Mouse (Mus musculus) granulocyte monocyte progenitor cell, adult 5-6 weeks (primary cell): ENCODE measurements around the gene Dhcr7. TPM values are rescaled to one million over a fixed set of nuclear protein-coding genes. Genes with fewer than 3 reads are reported as not detected.

Experiments used
- ATAC-seq: replicated peaks from 2 replicates; pipeline ENCODE4 v1.8.0; 2016; ENCODE audit warnings: mild to moderate bottlenecking, moderate TSS enrichment, inconsistent platforms; ENCODE audit not compliant: poor library complexity, severe bottlenecking
- total RNA-seq, 2 experiments: library from RNA; stranded (forward) in 1 of 2; stranded (reverse) in 1 of 2; fragments of 200-712, 200-1000 nt in 1 of 2; fragments of >200 nt in 1 of 2; fragmentation: Nextera tagmentation in 1 of 2; gene quantifications; 2 replicates each; pipeline ENCODE4 v1.2.3; 2014 to 2017

The Dhcr7 gene
- total RNA-seq (2014; fragmentation: Nextera tagmentation): 16.8 and 34.7 TPM in 2 replicates
- total RNA-seq (2017): 6.9 and 15.8 TPM in 2 replicates

GRCm38 (mm10) chr7:143822375-143823265 is at the start of gene Dhcr7, which contains the start of gene Nadsyn1:
Gene Dhcr7 (plus strand): TSS chr7:143823145.
Gene Nadsyn1 (minus strand): TSS chr7:143822849.
- peak; percentile 93 for ATAC-seq

DNA sequence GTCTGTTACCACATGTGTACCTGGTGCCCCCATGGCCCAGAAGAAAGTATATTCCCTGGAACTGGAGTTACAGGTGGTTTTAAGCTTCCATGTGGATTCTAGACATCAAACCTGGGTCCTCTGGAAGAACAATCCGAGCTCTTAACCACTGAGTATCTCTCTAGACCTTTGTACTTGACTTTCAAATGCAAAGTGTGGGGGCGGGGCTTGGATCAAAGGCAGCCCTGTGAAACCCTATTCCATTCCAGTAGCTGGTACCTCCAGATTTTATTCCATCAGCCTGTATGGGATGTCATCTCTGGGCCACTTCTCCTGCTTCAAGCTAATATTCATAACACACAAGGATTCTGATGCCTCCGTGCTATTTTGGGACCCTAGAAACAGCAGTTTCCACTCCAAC is 46.8 kb upstream of the Dhcr7 start:
- no peak for ATAC-seq

DNA sequence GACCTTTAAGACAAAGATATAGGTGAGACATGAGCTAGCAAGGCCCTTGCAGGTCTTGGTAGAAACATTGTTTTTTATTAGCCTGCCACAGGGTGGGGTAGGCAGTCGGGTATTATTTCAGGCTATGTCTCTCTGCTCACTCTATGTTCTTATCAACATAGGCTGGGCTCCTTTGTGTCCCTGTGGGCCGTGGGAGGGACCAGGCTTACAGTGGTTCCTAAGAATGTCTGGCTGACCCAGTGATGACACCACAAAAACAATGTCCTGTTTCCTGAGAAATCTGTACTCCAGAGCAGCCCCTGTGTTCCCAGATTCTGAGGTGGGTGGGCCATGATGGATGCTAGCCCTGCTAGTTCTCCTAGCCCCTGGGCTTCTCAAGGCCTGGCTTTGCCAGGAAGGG is 45.6 kb upstream of the Dhcr7 start:
- ATAC-seq: no peak

- ATAC-seq: no peak
Measured at GRCm38 (mm10) chr7:143783378-143783995, 39.5 kb upstream of the Dhcr7 start.

GRCm38 (mm10) chr7:143783996-143784829 is 38.7 kb upstream of the Dhcr7 start, which contains the start of gene Mrgpre:
Gene Mrgpre (minus strand): TSS chr7:143784500.
- ATAC-seq: peak; percentile 56

DNA sequence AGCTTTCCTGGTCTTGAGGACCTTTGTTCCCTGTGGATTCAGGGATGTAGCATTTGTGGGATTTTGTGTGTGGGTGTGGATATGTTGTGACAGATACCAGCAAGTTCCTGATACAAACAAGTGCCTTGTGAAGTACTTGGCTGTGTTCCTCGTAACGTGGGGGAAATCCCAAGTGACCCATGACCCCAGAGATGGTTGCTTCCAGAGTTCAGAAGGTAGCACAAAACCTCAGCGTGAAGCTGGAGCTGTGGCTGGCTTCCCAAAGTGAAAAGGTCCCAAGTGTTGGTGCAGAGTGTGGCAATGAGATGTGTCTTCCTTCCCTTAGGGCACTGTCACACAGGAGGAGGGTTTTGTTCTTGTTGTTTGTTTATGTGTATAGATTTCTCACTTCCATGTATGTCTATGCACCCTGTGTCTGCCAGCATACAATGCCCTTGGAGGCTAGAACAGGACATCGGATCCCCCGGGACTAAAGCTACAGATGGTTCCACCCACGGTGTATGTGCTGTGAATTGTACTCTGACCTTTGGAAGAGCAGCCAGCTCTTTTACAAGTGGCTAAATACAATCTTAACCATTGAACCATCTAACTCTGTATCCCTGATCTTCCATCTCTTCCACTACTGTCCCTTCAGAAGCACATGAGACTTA is 30.5 kb upstream of the Dhcr7 start:
- ATAC-seq: no peak

DNA sequence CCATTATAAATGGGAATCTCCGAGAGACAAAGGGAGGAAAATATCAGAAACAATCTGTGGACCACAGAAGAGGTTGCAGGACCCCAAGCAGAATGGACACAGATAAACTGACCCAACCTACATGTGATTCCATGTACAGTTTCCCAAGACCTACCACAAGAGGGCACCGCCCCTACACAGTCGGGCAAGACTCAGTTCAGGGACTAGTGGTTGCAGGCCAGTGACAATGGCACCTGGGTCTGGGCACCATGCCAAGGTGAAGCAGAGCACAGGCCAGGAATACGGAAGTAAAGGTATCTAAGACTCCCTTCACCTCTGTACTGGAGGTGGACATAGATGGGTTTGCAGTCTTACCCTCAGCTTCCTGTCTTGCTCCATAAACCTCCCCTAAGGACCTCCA is 29.8 kb upstream of the Dhcr7 start:
- peak; percentile 80 for ATAC-seq

GRCm38 (mm10) chr7:143798783-143799182 is 24.2 kb upstream of the Dhcr7 start:
- no peak for ATAC-seq

DNA sequence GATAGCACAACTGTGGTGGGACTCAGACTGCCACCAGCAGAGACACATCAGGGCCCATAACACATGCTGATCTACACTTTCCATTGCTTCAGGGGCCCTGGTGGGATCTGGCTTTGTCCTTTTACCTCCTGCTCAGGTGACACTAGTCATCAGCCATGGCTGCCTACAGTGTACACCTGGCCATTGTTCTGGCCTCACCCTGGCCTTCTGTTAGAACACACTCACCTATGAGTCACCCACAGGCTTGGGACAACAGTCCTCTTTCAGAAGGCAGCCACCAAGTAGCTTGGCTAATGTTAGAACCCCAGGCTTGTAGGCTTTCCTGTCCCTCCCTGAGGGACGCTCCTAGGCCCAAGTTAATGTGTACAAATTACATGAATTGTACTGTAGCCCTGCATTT is 22.2 kb upstream of the Dhcr7 start:
- no peak for ATAC-seq

DNA sequence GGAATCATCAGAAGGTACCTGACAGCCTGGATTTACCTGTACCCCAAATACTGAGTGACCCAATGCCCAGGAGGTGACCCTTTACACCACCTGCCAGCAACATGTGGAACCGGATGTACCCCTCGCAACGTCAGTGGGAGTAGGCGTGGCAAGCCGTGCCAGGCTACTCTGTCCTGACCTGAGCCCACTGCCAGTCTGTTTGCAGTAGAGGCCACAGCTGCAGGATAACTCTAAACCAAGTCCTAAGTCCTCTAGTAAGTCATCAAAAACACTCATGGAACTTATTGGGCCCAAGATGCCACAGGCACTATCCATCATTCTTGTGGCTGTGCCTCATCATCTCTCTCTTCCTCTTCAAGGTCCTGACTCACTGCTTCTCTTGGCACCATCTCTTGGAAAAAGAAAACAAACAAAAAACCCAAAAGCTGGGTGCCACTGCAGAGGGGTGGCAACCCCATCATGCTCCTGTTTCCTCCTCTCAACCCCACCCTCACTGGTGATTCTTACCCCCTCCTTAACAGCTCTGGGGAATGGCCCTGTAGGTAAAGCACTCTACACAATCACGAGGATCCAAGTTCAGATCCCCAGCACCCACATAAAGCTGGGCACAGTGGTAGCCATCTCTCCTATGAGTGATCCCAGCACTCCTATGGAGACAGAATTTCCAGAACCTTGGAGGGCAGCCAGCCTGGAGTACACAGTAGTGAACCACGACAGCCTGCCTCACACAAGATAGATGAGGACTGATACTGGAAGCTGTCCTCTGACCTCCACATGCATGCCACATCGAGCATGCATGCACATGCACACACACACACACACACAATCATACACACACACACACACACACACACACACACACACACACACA is 21.5 kb upstream of the Dhcr7 start:
- no peak for ATAC-seq

GRCm38 (mm10) chr7:143805199-143805624 is 17.7 kb upstream of the Dhcr7 start:
- ATAC-seq: no peak

DNA sequence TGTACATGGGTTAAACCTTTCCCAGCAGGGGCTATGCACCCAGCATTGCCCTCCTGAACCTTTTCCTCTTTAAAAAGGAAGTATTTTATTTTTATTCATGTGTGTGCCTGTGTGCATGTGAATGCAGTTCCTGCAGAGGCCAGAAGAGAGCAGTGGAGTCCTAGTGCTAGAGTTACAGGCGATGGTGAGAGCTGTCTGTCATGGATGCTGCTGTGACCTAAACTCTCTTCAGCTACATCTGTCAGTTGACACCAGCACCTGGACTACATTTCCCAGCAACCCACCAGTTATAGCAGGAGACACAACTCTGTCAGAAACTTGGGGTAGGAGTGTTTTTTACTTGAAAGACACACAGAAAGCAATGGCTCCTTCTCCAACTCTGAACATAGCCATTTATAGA is 14.0 kb upstream of the Dhcr7 start:
- ATAC-seq: peak; percentile 70

- ATAC-seq: no peak
Measured at GRCm38 (mm10) chr7:143819201-143819600, 3.7 kb upstream of the Dhcr7 start.

DNA sequence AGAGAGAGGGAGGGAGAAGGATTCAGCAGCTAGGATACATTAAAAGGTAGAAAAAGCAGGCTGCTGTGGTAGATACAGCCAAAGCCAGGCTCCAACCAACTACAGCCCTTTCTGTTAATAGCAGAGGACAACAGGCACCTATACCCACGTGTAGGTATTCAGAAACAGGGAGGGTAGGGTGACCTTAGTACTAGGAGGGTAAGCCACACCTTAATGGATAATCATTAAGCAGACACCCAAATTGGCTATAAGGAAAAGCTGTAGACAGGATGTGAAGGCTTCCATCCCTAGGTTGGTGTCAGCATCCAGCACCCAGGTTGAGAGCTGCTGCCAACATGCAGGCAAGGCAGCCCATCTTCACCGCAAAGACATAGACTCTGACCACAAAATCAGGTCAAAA is 1.7 kb upstream of the Dhcr7 start:
- no peak for ATAC-seq

- ATAC-seq: no peak
Measured at GRCm38 (mm10) chr7:143823266-143823605, 291 bp downstream of the Dhcr7 start.

GRCm38 (mm10) chr7:143826985-143827384 is 4.0 kb downstream of the Dhcr7 start:
- ATAC-seq: no peak

DNA sequence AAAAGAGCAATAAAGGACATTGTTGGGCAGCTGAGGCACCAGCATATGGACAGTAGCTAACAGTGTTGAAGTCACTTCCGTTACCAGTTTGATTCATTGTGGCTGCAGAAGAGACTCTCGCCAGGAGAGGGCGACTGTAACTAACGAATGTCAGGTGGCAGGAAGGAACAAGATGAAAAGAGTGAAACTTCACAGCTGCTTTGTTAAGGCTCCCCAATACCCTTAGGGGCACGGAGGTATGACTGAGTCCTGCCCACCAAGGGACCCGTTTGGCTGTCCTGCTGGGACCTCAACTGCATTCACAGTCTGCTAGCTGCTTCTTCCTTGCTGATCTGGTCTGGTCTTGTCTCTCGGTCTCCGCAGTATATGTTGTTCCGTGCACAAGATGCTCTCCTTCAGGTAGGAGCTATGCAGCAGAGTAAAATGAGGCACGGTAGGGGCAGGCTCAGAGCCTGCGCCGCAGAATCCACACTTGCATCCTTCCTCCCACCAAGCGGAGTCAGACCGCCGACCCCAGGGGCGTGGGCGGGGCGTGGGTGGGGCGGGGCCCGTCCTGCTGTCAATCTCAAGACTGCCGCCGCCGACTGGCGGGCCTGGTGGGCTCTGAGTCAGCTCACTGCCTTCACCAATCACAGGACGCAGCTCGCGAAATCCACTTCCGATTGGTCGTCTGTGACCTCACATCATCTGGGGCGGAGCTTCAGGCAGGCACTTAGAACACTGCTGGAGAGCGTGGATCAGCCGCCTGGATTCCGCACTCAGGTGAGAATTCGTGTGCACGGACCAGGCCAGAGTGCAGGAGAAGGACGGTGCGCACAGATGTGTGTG is 6.8 kb downstream of the Dhcr7 start:
- peak; percentile 88 for ATAC-seq

- ATAC-seq: no peak
Measured at GRCm38 (mm10) chr7:143830399-143830798, 7.5 kb downstream of the Dhcr7 start.
